Mouse (Mus musculus) neural tube, embryonic 12.5 days (tissue): Measurements from ENCODE around the gene Nos1ap. TPM values are rescaled to one million over a fixed set of nuclear protein-coding genes. Genes with fewer than 3 reads are reported as not detected.

Experiments used
- ATAC-seq: fragments of 200-750 bp; cut with Nextera tagmentation; 2 replicates; pipeline ENCODE4 v1.8.0; 2017; ENCODE audit warnings: low read depth, mild to moderate bottlenecking, moderate TSS enrichment, moderate library complexity; ENCODE audit not compliant: low FRiP score
- H3K27ac ChIP-seq: fragments of 300-500 bp; sonication (generic); 2 replicates; pipeline ENCODE4 v1.5.1; 2016
- H3K27me3 ChIP-seq: fragments of 300-500 bp; sonication (generic); replicated peaks from 2 replicates; pipeline ENCODE4 v1.6.1; 2016; ENCODE audit warnings: mild to moderate bottlenecking
- H3K36me3 ChIP-seq: fragments of 300-500 bp; sonication (generic); 2 replicates; pipeline ENCODE4 v1.6.1; 2016; ENCODE audit warnings: mild to moderate bottlenecking
- H3K4me1 ChIP-seq: fragments of 300-500 bp; sonication (generic); 2 replicates; pipeline ENCODE4 v1.6.1; 2016
- H3K4me2 ChIP-seq: fragments of 300-500 bp; sonication (generic); replicated peaks from 2 replicates; pipeline ENCODE4 v1.6.1; 2016; ENCODE audit warnings: mild to moderate bottlenecking
- H3K4me3 ChIP-seq: fragments of 300-500 bp; sonication (generic); 2 replicates; pipeline ENCODE4 v1.5.1; 2016
- H3K9ac ChIP-seq: fragments of 300-500 bp; sonication (generic); 2 replicates; pipeline ENCODE4 v1.6.1; 2016; ENCODE audit warnings: mild to moderate bottlenecking
- H3K9me3 ChIP-seq: fragments of 300-500 bp; sonication (generic); 2 replicates; pipeline ENCODE4 v1.6.1; 2016; ENCODE audit warnings: mild to moderate bottlenecking
- WGBS: fragments of 180-500 bp; shearing (Covaris S2); methylation state at CpG from one replicate; pipeline ENCODE4 v1.1.7; 2016; 5-methylcytosine and 5-hydroxymethylcytosine counted together
- polyA plus RNA-seq: library from polyadenylated mRNA; unstranded; fragments of >200 nt; fragmentation: Nextera tagmentation; extraction: Ambion mirVana; gene quantifications from 2 replicates; pipeline ENCODE4 v1.2.1, GENCODE M21; 2016

Nos1ap gene
- polyA plus RNA-seq, 1 experiment from 2014 or later: 19.7 TPM

GRCm38 (mm10) chr1:170308503-170308902 is 281.2 kb downstream of the Nos1ap start, which contains the start of gene Spata46:
Spata46 (plus strand) TSS chr1:170308803.
- no peak within 1 kb of the TSS for H3K4me2 ChIP-seq
- no peak for ATAC-seq
- no peaks in the 10 kb centered on the region for H3K27me3 ChIP-seq
- no peaks in the 10 kb centered on the region for H3K4me1 ChIP-seq
- H3K27ac ChIP-seq: no peak within 1 kb of the TSS
- 86% methylated on average over 4 of the region's 4 CpGs for WGBS
- H3K4me3 ChIP-seq: no peak within 1 kb of the TSS
- no peaks in the 10 kb centered on the region for H3K36me3 ChIP-seq
- no peaks in the 10 kb centered on the region for H3K9me3 ChIP-seq
- no peak within 1 kb of the TSS for H3K9ac ChIP-seq

GRCm38 (mm10) chr1:170306232-170306631 is 283.4 kb downstream of the Nos1ap start, which contains the start of gene Gm7694:
Gm7694 (minus strand) TSS chr1:170306332.
- WGBS: 95% methylated on average over 4 of the region's 4 CpGs
- H3K36me3 ChIP-seq: no peaks in the 10 kb centered on the region
- H3K4me1 ChIP-seq: no peaks in the 10 kb centered on the region
- H3K9ac ChIP-seq: no peak within 1 kb of the TSS
- H3K27ac ChIP-seq: no peak within 1 kb of the TSS
- no peak within 1 kb of the TSS for H3K4me3 ChIP-seq
- ATAC-seq: no peak
- H3K9me3 ChIP-seq: no peaks in the 10 kb centered on the region
- H3K27me3 ChIP-seq: no peaks in the 10 kb centered on the region
- no peak within 1 kb of the TSS for H3K4me2 ChIP-seq

- Histone ChIP-seq H3K9me3 (no peaks in the 10 kb centered on the region), H3K4me2 (no peak overlapping the region), H3K9ac (no peak overlapping the region), H3K27me3 (no peaks in the 10 kb centered on the region), H3K4me1 (no peaks in the 10 kb centered on the region), H3K36me3 (0 out of 2 replicates have a peak, but pooled peaks cover 3% of the 10 kb centered on the region), H3K4me3 (no peak overlapping the region), H3K27ac (no peak overlapping the region)
- ATAC-seq: no peak
- 91% methylated on average over 10 of the region's 10 CpGs for WGBS
These were observed 284.7 kb downstream of the Nos1ap start for GRCm38 (mm10) chr1:170305002-170305401.

GRCm38 (mm10) chr1:170303103-170303502 is 286.6 kb downstream of the Nos1ap start:
- Histone ChIP-seq H3K4me2 (no peak overlapping the region), H3K9ac (no peak overlapping the region)
- ATAC-seq: no peak

GRCm38 (mm10) chr1:170302456-170302855 is 287.2 kb downstream of the Nos1ap start:
- Histone ChIP-seq H3K4me1 (no peaks in the 10 kb centered on the region), H3K9me3 (no peaks in the 10 kb centered on the region), H3K27me3 (no peaks in the 10 kb centered on the region), H3K27ac (no peak overlapping the region), H3K9ac (no peak overlapping the region), H3K4me2 (no peak overlapping the region), H3K4me3 (no peak overlapping the region), H3K36me3 (0 out of 2 replicates have a peak, but pooled peaks cover 3% of the 10 kb centered on the region)
- 77% methylated on average over 6 of the region's 6 CpGs for WGBS
- ATAC-seq: no peak

More at GRCm38 (mm10) chr1:170303103-170303502, 286.6 kb downstream of the Nos1ap start:
- Histone ChIP-seq H3K36me3 (0 out of 2 replicates have a peak, but pooled peaks cover 3% of the 10 kb centered on the region), H3K27me3 (no peaks in the 10 kb centered on the region), H3K27ac (no peak overlapping the region), H3K4me3 (no peak overlapping the region), H3K4me1 (no peaks in the 10 kb centered on the region), H3K9me3 (no peaks in the 10 kb centered on the region)
- WGBS: 42% methylated on average over 6 of the region's 6 CpGs

GRCm38 (mm10) chr1:170301686-170302085 is 288.0 kb downstream of the Nos1ap start:
- H3K27ac ChIP-seq: no peak overlapping the region
- no peaks in the 10 kb centered on the region for H3K9me3 ChIP-seq
- no peak overlapping the region for H3K4me3 ChIP-seq
- no peak overlapping the region for H3K9ac ChIP-seq
- H3K36me3 ChIP-seq: 0 out of 2 replicates have a peak, but pooled peaks cover 3% of the 10 kb centered on the region
- no peaks in the 10 kb centered on the region for H3K4me1 ChIP-seq
- no peaks in the 10 kb centered on the region for H3K27me3 ChIP-seq
- 95% methylated on average over 9 of the region's 9 CpGs for WGBS
- H3K4me2 ChIP-seq: no peak overlapping the region
- no peak for ATAC-seq

GRCm38 (mm10) chr1:170299496-170299895 is 290.2 kb downstream of the Nos1ap start:
- Histone ChIP-seq H3K27me3 (no peaks in the 10 kb centered on the region), H3K4me2 (no peak overlapping the region), H3K9ac (no peak overlapping the region), H3K4me1 (no peaks in the 10 kb centered on the region), H3K9me3 (no peaks in the 10 kb centered on the region), H3K27ac (no peak overlapping the region), H3K36me3 (0 out of 2 replicates have a peak, but pooled peaks cover 3% of the 10 kb centered on the region), H3K4me3 (no peak overlapping the region)
- no peak for ATAC-seq
- WGBS: 90% methylated on average over 4 of the region's 4 CpGs

- no peak for ATAC-seq
- 0 out of 2 replicates have a peak, but pooled peaks cover 3% of the 10 kb centered on the region for H3K4me1 ChIP-seq
- no peak overlapping the region for H3K4me2 ChIP-seq
- H3K36me3 ChIP-seq: no peaks in the 10 kb centered on the region
- no peak overlapping the region for H3K4me3 ChIP-seq
- H3K9ac ChIP-seq: no peak overlapping the region
- 72% methylated on average over 15 of the region's 15 CpGs for WGBS
- H3K9me3 ChIP-seq: no peaks in the 10 kb centered on the region
- no peaks in the 10 kb centered on the region for H3K27me3 ChIP-seq
- no peak overlapping the region for H3K27ac ChIP-seq
These were observed 294.7 kb downstream of the Nos1ap start for GRCm38 (mm10) chr1:170294786-170295570.

- WGBS: 90% methylated on average over 5 of the region's 5 CpGs
- Histone ChIP-seq H3K27ac (no peak overlapping the region), H3K4me3 (no peak overlapping the region), H3K9ac (no peak overlapping the region), H3K36me3 (no peaks in the 10 kb centered on the region), H3K27me3 (no peaks in the 10 kb centered on the region), H3K4me1 (0 out of 2 replicates have a peak, but pooled peaks cover 3% of the 10 kb centered on the region), H3K4me2 (no peak overlapping the region), H3K9me3 (no peaks in the 10 kb centered on the region)
- no peak for ATAC-seq
These were observed 296.4 kb downstream of the Nos1ap start for GRCm38 (mm10) chr1:170293257-170293656.

GRCm38 (mm10) chr1:170292239-170292951 is 297.3 kb downstream of the Nos1ap start:
- Histone ChIP-seq H3K27ac (no peak overlapping the region), H3K4me3 (no peak overlapping the region), H3K4me1 (0 out of 2 replicates have a peak, but pooled peaks cover 3% of the 10 kb centered on the region), H3K27me3 (no peaks in the 10 kb centered on the region), H3K4me2 (no peak overlapping the region), H3K36me3 (no peaks in the 10 kb centered on the region), H3K9me3 (no peaks in the 10 kb centered on the region), H3K9ac (no peak overlapping the region)
- ATAC-seq: no peak
- WGBS: 50% methylated on average over 9 of the region's 9 CpGs

- H3K4me1 ChIP-seq: no peaks in the 10 kb centered on the region
- H3K9me3 ChIP-seq: no peaks in the 10 kb centered on the region
- WGBS: 72% methylated on average over 4 of the region's 4 CpGs
- H3K4me3 ChIP-seq: no peak overlapping the region
- no peak overlapping the region for H3K4me2 ChIP-seq
- H3K36me3 ChIP-seq: no peaks in the 10 kb centered on the region
- H3K9ac ChIP-seq: no peak overlapping the region
- no peak for ATAC-seq
- no peaks in the 10 kb centered on the region for H3K27me3 ChIP-seq
- H3K27ac ChIP-seq: no peak overlapping the region
These were observed 307.1 kb downstream of the Nos1ap start for GRCm38 (mm10) chr1:170282415-170283129.

- H3K9me3 ChIP-seq: no peaks in the 10 kb centered on the region
These were observed 312.6 kb downstream of the Nos1ap start, which contains the start of gene Sh2d1b1 for GRCm38 (mm10) chr1:170277016-170277415. Sh2d1b1 (plus strand) TSS chr1:170277320.

More at GRCm38 (mm10) chr1:170277016-170277415, 312.6 kb downstream of the Nos1ap start, which contains the start of gene Sh2d1b1:
- Histone ChIP-seq H3K4me2 (no peak within 1 kb of the TSS), H3K27me3 (no peaks in the 10 kb centered on the region), H3K9ac (no peak within 1 kb of the TSS), H3K4me1 (no peaks in the 10 kb centered on the region), H3K27ac (no peak within 1 kb of the TSS), H3K4me3 (no peak within 1 kb of the TSS), H3K36me3 (no peaks in the 10 kb centered on the region)
- WGBS: 91% methylated on average over 3 of the region's 3 CpGs
- ATAC-seq: no peak
